Mouse (Mus musculus): ENCODE results near the gene 5730522E02Rik. TPM values are rescaled to one million over a fixed set of nuclear protein-coding genes. Genes with fewer than 3 reads are reported as not detected.
A peak's percentile ranks its signal among the peaks of the same experiment; 100 is the strongest.

Gene 5730522E02Rik
- total and polyA plus RNA-seq, 3 experiments: not detected

DNA sequence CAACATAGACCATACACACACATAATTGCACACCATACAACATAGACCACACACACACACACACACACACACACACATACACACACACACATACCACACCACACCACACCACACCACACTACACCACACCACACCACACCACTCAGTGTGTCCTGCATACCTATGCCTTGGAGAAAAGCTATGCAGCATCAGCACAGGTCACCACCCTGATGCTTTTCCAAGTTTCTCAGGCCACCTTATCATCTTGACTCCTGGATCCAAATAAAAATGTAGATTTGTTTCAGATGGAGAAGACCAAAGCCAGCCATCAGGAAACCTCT lies 8.8 kb downstream of the 5730522E02Rik start:
- H3K27me3 ChIP-seq (ENCODE audit: control insufficient read depth in 1 of 2, insufficient read depth in 2 of 2, low read length in 2 of 2): peaks cover 0 to 3% of the 10 kb centered on the region in 2 experiments; a peak in 3 of 4 replicates
- no peaks in the 10 kb centered on the region for H3K9me3 ChIP-seq (replicated peaks; ENCODE audit: insufficient read depth, low read length)
- H3K36me3 ChIP-seq (ENCODE audit: control insufficient read depth in 1 of 2, insufficient read depth in 2 of 2, low read length in 2 of 2): no peaks in the 10 kb centered on the region
- no peaks in the 10 kb centered on the region for H3K4me1 ChIP-seq (ENCODE audit: control insufficient read depth in 1 of 2, insufficient read depth in 2 of 2, low read length in 2 of 2)
- no peak overlapping the region for H3K9ac ChIP-seq (ENCODE audit: control insufficient read depth, low read depth, low read length, poor library complexity, severe bottlenecking)
- no peak for DNase-seq (ENCODE audit: low read depth, low spot score)
- no peak for TF ChIP-seq GATA1 (IDR thresholded peaks at IDR 0.05; ENCODE audit: low read depth, low read length)
- TF ChIP-seq USF2 (IDR thresholded peaks at IDR 0.05; ENCODE audit: borderline replicate concordance in 1 of 2, insufficient read depth in 1 of 2, low read depth in 1 of 2, low read length in 2 of 2): no peak
- TF ChIP-seq ETS1 (IDR thresholded peaks at IDR 0.05; ENCODE audit: low read depth, low read length): no peak
- no peak for TF ChIP-seq BHLHE40 (IDR thresholded peaks at IDR 0.05; ENCODE audit: borderline replicate concordance, low read depth, low read length)
- no peak for TF ChIP-seq JUND (IDR thresholded peaks at IDR 0.05; ENCODE audit: low read depth, low read length)
- no peak for TF ChIP-seq TAL1 (IDR thresholded peaks at IDR 0.05; ENCODE audit: low read length)
- TF ChIP-seq CHD2 (IDR thresholded peaks at IDR 0.05; ENCODE audit: low read length): no peak
- TF ChIP-seq MAX (IDR thresholded peaks at IDR 0.05; ENCODE audit: low read length): no peak
- TF ChIP-seq POLR2A (IDR thresholded peaks at IDR 0.05; ENCODE audit: control insufficient read depth in 1 of 2, insufficient read depth in 1 of 2, low read depth in 1 of 2, low read length in 2 of 2, poor library complexity in 1 of 2): no peak
- TF ChIP-seq SIN3A (IDR thresholded peaks at IDR 0.05; ENCODE audit: low read length): no peak
- TF ChIP-seq RAD21 (IDR thresholded peaks at IDR 0.05; ENCODE audit: low read depth, low read length): no peak
- no peak for TF ChIP-seq GABPA (IDR thresholded peaks at IDR 0.05; ENCODE audit: low read depth, low read length)
- no peak for TF ChIP-seq UBTF (IDR thresholded peaks at IDR 0.05; ENCODE audit: borderline replicate concordance, insufficient read depth, low read depth, low read length)
- no peak overlapping the region for H3K4me3 ChIP-seq (ENCODE audit: control insufficient read depth in 1 of 2, insufficient read depth in 1 of 2, low read depth in 2 of 2, low read length in 2 of 2)
- H3K27ac ChIP-seq (ENCODE audit: control insufficient read depth, low read depth, low read length): no peak overlapping the region
- H3K79me2 ChIP-seq (ENCODE audit: control insufficient read depth, insufficient read depth, low read length, poor library complexity): no peaks in the 10 kb centered on the region

DNA sequence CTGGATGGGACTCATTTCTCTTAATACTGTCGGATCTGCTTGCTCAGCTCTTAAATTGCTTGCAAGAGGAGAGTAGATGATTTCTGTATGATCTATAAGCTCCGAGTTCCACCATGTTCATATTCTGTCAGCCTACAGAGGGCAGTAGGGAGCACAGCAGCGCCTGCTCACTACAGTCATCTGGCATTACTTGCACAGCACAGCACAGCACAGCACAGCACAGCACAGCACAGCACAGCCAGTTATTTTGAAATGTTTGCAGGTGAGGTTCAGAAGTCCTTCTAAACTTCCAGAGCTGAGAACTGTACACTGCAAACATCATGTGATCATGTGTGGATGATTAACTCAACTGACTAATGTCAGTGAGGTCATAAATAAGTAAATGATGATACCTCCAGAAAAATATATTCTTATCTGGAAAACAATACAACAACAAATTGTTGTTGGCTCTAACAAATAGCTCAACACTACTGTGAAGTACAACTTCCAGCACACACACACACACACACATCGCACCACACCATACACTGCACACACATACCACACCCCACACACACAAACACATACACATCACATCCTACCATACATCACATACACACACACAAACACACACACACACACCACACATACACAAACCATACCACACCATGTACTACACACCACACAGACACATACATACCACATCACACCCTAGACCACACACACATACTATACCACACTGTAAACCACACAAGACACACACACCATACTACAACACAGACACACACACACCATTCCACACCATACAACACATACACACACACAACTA lies 9.4 kb downstream of the 5730522E02Rik start:
- Histone ChIP-seq H3K4me3 (ENCODE audit: control insufficient read depth in 1 of 2, insufficient read depth in 1 of 2, low read depth in 2 of 2, low read length in 2 of 2) (no peak overlapping the region), H3K27ac (ENCODE audit: control insufficient read depth, low read depth, low read length) (no peak overlapping the region)
- TF ChIP-seq ZMIZ1 (IDR thresholded peaks at IDR 0.05; ENCODE audit: low read depth, low read length) (no peak), ETS1 (IDR thresholded peaks at IDR 0.05; ENCODE audit: low read depth, low read length) (no peak), JUND (IDR thresholded peaks at IDR 0.05; ENCODE audit: low read depth, low read length) (no peak), MAX (IDR thresholded peaks at IDR 0.05; ENCODE audit: low read length) (no peak), ZC3H11A (IDR thresholded peaks at IDR 0.05; ENCODE audit: low read depth, low read length) (peak; percentile 72), CHD1 (IDR thresholded peaks at IDR 0.05; ENCODE audit: low read depth, low read length) (no peak), MEF2A (IDR thresholded peaks at IDR 0.05; ENCODE audit: extremely low read depth, insufficient replicate concordance, low read depth, low read length, poor library complexity, severe bottlenecking) (no peak), TAL1 (IDR thresholded peaks at IDR 0.05; ENCODE audit: low read length) (no peak), ELF1 (IDR thresholded peaks at IDR 0.05; ENCODE audit: low read depth, low read length) (no peak), CTCF (IDR thresholded peaks at IDR 0.05 in 2 of 3, conservative IDR thresholded peaks at IDR 0.05 in 1 of 3; ENCODE audit: control insufficient read depth in 1 of 3, insufficient read depth in 1 of 3, low read depth in 2 of 3, low read length in 3 of 3, poor library complexity in 1 of 3, severe bottlenecking in 1 of 3) (peak; percentile 60 to 82 (median 77)), SMC3 (IDR thresholded peaks at IDR 0.05; ENCODE audit: low read depth, low read length) (peak; percentile 94), KAT2A (conservative IDR thresholded peaks at IDR 0.05; ENCODE audit: low read depth, low read length) (no peak), RCOR1 (IDR thresholded peaks at IDR 0.05; ENCODE audit: low read depth, low read length) (no peak), RAD21 (IDR thresholded peaks at IDR 0.05; ENCODE audit: low read depth, low read length) (peak; percentile 70), POLR2AphosphoS2 (IDR thresholded peaks at IDR 0.05; ENCODE audit: low read length) (no peak), MYC (IDR thresholded peaks at IDR 0.05; ENCODE audit: low read depth, low read length) (no peak), POLR2A (IDR thresholded peaks at IDR 0.05; ENCODE audit: control insufficient read depth in 1 of 2, insufficient read depth in 1 of 2, low read depth in 1 of 2, low read length in 2 of 2, poor library complexity in 1 of 2) (no peak), TBP (IDR thresholded peaks at IDR 0.05; ENCODE audit: low read depth, low read length) (no peak), ZKSCAN1 (IDR thresholded peaks at IDR 0.05; ENCODE audit: low read depth, low read length) (no peak), NELFE (IDR thresholded peaks at IDR 0.05; ENCODE audit: low read depth, low read length) (no peak), MAFK (IDR thresholded peaks at IDR 0.05; ENCODE audit: borderline replicate concordance, low read depth, low read length) (no peak), HCFC1 (IDR thresholded peaks at IDR 0.05; ENCODE audit: low read depth, low read length) (no peak), BHLHE40 (IDR thresholded peaks at IDR 0.05; ENCODE audit: borderline replicate concordance, low read depth, low read length) (no peak), GABPA (IDR thresholded peaks at IDR 0.05; ENCODE audit: low read depth, low read length) (no peak)

More for the DNA sequence above, 9.4 kb downstream of the 5730522E02Rik start:
- peak; percentile 71 for DNase-seq (ENCODE audit: low read depth, low spot score)
- Histone ChIP-seq H3K9ac (ENCODE audit: control insufficient read depth, low read depth, low read length, poor library complexity, severe bottlenecking) (no peak overlapping the region), H3K36me3 (ENCODE audit: control insufficient read depth in 1 of 2, insufficient read depth in 2 of 2, low read length in 2 of 2) (no peaks in the 10 kb centered on the region), H3K4me1 (ENCODE audit: control insufficient read depth in 1 of 2, insufficient read depth in 2 of 2, low read length in 2 of 2) (no peaks in the 10 kb centered on the region), H3K27me3 (ENCODE audit: control insufficient read depth in 1 of 2, insufficient read depth in 2 of 2, low read length in 2 of 2) (peaks cover 0 to 4% of the 10 kb centered on the region in 2 experiments; a peak in 3 of 4 replicates), H3K79me2 (ENCODE audit: control insufficient read depth, insufficient read depth, low read length, poor library complexity) (no peaks in the 10 kb centered on the region), H3K9me3 (replicated peaks; ENCODE audit: insufficient read depth, low read length) (no peaks in the 10 kb centered on the region)

Measured in MEL (cell line).